Mouse (Mus musculus) brain, embryonic 14.5 days (tissue): ENCODE data around the gene Dab2ip. TPM values are rescaled to one million over a fixed set of nuclear protein-coding genes. Genes with fewer than 3 reads are reported as not detected.
A peak's percentile ranks its signal among the peaks of the same experiment; 100 is the strongest.

Source experiments
- DNase-seq: peaks from one replicate; pipeline ENCODE4 v3.0.0-alpha.2; 2011; ENCODE audit warnings: low read depth
- CTCF ChIP-seq: fragments of 200-500 bp; IDR thresholded peaks from 2 replicates; pipeline ENCODE4 v1.5.1; 2012; ENCODE audit warnings: inconsistent platforms, mild to moderate bottlenecking, moderate library complexity, borderline replicate concordance; ENCODE audit not compliant: insufficient read depth, insufficient read length; ENCODE audit errors: extremely low read depth
- POLR2A ChIP-seq: fragments of 200-500 bp; IDR thresholded peaks from 2 replicates; pipeline ENCODE4 v1.6.1; 2012; ENCODE audit warnings: mild to moderate bottlenecking, inconsistent platforms, borderline replicate concordance; ENCODE audit not compliant: poor library complexity, insufficient read depth, insufficient read length, severe bottlenecking; ENCODE audit errors: extremely low read depth
- polyA plus RNA-seq: library from polyadenylated mRNA; depleted of rRNA; stranded (reverse); fragments of >200 nt; gene quantifications from 2 replicates; pipeline ENCODE4 v1.2.3, GENCODE M21; 2012

The Dab2ip gene
- polyA plus RNA-seq, 1 experiment = 126 TPM

DNA sequence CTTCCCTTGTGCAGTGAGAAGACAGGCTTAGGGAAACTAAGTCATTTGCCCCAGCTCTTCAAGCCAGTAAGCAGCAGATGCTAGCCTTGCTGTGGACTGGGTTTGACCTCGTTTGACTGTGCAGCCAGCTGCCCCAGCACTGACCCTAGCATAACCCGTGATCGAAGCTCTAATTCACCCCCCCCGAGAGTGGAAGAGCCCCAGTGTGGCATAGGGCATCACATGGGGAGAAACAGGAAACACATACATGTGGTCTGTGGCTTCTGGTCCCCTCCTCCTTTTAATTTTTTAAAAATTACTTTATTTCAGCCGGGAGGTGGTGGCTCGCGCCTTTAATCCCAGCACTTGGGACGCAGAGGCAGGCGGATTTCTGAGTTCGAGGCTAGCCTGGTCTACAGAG is 27.3 kb upstream of the Dab2ip start:
- no peak for DNase-seq
- TF ChIP-seq POLR2A = no peak
- no peak for TF ChIP-seq CTCF

DNA sequence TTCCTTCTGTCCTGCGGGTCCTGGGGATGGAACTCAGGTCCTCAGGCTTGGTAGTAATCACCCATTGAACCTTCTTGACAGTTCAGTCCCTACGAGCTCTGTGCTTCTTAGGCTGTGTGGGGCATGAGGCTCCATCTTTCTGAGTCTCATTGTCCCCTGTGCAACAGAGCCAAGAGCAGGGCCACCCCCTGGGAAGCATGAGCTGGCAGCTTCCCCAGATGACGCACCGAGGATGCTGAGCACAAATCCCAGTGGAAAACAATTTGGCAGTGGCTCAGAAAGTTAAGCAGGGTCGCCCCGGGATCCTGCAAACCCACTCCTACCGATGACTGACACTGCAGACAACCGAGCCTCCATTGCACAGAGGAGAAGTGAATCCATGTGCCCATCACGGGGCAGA is 24.4 kb upstream of the Dab2ip start:
- peak; percentile 75 for DNase-seq
- TF ChIP-seq CTCF (no peak), POLR2A (no peak)

DNA sequence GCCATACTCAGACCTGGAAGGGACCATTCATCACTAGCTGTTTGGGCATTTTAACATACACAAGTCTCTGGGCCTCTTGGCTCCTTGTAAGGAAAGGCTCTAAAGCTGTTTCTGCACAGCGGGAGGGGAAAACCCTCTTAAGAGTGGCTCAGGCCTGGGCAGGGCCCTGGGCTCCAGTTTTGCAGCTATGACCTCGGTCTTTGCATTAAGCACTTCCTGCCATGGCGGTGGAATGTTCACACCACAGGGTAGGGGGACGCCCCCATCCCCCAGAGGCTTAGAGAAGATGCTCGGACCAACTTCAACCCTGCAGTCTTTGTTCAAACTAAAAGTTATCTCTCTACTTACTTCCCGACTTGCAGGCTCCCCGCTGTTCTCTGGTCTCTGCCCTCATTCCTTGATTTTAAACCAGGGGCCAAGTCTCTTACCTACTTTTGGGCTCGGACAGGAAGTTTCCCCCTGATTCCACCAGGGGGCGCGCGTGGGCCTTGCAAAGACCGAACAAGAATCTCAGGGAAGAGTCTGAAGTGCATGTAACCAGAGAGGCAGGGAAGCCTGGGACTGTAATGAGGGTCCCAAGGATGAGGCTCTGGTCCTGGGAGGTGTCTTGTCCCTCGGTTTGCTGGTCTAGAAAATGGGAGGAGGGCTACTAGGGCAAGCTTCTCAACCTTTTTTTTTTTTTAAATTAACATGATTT is 18.6 kb upstream of the Dab2ip start:
- peak; percentile 92 for DNase-seq
- TF ChIP-seq CTCF (peak; percentile 98), POLR2A (no peak)

DNA sequence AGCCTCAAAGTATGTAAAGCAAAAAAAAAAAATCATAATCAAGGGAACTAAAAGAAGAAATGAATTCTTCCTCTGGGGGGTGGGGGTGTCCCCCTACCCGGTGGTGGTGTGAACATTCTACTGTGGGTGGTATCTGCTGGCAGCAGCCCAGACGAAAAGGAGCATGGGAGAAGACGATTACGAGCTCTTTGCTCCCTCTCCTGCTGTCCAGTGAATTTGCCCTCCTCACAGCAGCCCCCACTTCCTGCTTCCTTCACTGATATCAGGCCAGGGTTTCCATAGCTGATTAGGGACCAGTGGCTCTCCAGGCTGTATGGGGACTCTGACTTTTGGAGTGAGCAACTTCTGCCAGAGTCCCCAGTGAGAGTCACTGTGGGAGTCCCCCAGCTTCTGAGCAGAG is 17.3 kb upstream of the Dab2ip start:
- TF ChIP-seq CTCF (no peak), POLR2A (no peak)
- DNase-seq = no peak

DNA sequence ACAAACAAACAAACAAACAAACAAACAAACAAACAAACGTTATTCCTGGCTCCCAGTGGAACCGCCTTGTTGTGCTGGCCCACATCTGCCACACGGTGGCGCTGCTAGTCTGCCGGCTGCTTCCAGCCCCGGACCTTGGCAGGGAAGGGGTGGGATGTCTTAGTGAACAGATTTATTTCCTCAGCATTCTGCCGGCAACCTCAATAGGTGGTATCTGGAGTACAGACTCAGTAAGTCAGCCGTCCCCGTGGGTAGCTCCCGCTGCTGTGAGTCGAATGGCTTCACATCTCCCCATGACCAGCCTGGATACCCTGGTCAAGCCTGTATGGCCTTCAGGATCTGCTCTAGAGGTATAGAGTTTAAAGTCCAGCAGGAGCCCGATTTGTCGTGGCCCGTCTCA is 13.3 kb upstream of the Dab2ip start:
- DNase-seq = peak; percentile 92
- no peak for TF ChIP-seq POLR2A
- TF ChIP-seq CTCF = peak; percentile 96

DNA sequence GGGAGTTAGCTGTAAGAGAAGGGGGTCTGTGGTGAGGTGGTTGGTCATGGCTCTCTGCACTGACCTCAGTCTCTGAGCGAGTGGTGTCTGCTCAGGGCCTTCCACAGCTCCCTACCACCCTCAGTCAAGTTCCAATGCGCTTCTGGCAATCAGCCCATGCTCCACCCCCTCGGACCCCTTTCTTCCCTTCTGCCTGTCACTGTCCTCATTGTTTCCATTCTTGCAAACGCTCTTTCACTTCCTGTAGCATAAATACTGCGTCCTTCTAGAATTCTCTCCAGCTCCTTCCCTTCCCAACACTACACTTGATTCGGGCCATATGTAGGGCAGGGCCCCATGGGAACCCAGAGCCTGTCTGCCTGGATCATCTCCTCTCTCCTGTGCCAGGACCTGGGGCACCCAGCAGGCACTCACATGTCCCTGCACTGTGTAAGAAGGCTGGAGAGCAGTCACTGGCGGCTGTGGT is 12.9 kb upstream of the Dab2ip start:
- DNase-seq = peak; percentile 72

DNA sequence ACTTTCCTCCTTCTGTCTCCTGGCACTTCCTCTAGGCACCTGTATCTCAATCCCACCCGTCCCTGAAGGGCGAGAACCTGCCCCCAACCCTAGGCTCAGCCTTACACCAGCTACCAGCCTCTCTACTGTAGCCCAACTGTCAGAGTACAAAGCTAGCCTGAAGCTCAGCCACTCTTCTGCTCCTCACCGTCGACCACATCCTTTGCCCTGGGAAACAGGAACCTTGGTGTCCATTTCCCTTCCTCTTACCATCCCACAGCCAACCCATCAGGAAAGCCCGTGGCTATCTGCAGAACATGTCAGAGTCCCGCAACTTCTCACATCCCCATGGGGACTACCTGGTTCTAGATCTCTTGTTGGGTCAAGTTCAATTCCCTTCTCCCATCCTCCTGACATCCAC is 11.6 kb upstream of the Dab2ip start:
- no peak for TF ChIP-seq POLR2A
- DNase-seq = no peak

More for the DNA sequence above, 12.9 kb upstream of the Dab2ip start:
- TF ChIP-seq CTCF (no peak), POLR2A (no peak)

DNA sequence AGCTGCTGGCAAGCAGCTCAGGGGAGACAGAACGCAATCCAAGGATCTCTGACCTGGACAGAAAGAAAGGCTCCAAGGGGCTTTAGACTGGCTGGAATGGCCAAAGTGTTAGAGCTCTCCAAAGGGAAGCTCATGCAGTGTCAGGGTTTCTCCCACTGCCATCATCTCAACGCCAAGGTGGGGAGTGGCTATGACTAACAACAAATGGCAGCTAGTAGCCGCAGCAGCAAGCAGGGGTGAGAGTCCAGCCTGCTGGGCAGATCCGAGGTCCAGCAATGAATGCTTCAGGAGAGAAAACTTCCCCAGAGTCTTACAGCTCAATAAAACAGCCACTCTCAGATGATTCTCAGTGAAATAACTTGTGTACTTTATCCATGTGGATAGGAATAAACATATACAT is 8.9 kb upstream of the Dab2ip start:
- TF ChIP-seq CTCF (no peak), POLR2A (no peak)
- no peak for DNase-seq

DNA sequence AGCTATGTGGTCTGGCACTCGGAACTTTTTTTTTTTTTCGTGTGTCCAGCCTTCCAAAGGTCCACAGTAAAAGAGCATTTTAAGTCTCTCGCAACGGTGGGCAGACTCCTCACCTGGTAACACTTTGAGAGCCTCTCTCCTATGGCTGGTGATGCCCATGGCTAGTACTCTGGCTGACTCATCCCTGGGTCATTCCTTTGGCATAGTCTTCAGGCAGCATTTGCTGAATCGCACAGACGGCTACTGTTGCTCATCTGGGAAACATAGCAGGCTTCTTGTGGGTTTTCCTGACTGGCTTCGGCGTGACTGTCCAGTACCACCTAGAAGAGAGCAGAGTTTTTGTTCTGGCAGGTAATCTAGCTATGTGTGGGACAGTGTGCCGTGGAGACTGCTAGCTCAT is 8.0 kb upstream of the Dab2ip start:
- no peak for DNase-seq
- no peak for TF ChIP-seq POLR2A

DNA sequence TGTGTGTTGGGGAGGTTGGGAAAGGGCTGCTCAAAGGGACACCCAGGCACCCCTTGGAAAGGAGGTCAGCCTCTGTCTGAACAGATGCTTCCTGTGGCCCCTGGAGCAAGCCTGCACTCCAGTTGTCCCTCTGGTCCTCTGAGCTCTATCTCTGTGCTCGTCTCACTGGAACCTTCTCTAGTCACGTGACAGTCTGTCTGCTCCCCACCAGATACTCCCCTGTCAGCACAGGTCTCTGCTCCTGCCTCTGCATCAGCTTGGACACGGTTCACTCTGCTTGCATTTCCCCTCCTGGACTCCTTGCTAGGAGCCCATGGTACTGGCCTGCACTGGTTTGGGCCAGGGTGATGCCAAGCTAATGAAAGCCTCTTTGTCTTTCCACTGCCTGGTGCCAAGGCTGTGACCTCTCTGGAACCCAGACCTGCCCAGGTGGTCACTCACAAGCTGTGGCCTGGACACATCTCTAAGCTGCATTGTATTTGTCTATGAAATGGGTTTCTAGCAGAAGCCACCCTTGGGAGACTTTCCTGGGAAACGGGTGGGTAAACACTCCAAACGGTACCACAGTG is 1.1 kb upstream of the Dab2ip start:
- TF ChIP-seq POLR2A = no peak
- TF ChIP-seq CTCF = no peak
- DNase-seq = no peak

DNA sequence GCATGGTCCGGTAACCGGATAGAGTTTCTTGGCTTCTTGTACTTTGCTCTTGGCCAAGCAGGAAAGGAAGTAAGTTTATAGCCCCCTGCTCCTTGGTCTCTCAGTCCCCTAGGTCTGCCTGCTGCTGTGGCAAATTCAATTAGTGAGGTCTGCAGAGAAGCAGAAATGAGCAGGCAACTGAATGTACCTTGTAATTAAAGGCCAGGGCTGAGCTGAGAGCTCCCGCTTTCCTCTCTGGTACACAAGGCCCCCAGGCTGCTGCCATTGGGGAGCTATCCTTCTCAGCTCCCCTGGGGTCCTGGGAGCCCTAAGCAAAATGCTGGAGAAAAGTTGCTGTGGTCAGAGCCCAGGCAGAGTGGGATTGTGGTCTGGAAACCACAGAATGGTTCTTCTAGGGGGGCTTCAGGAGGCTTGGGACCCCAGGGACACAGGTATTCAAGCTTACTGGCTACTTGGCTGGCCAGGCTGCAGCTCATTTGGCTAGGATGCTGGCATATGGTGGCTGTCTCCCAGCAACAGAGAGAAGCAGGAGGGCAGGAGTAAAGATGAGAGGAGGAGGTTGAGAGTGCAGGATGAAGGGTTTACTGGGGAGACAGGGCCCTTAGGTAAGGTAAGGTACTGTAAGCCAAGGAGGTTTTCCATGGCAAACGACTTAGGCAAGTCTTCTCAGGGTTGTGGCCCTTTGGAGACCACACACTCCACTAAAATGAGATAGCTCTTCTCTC is 922 bp downstream of the Dab2ip start:
- DNase-seq = peak; percentile 51
- TF ChIP-seq CTCF (no peak), POLR2A (no peak)

DNA sequence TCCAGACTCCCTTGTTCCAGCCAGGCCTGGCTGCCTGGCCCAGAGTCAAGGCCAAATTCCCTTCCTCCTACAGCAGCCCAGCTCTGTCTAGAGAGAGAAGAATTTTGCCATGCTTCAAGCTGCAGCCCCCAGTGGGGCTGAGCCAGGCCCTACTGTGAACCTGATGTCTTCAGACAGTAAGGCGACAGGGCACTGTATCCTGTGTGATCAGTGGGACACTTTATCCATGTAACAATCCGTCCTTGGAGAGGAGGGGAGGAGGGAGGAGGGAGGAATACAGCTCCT is 1.4 kb downstream of the Dab2ip start:
- TF ChIP-seq POLR2A (no peak), CTCF (no peak)
- DNase-seq = no peak
